Mouse (Mus musculus) midbrain, embryonic 13.5 days (tissue): Measurements from ENCODE around the gene Fam216b. TPM values are rescaled to one million over a fixed set of nuclear protein-coding genes. Genes with fewer than 3 reads are reported as not detected.
A peak's percentile ranks its signal among the peaks of the same experiment; 100 is the strongest.

Source experiments
- ATAC-seq: fragments of 200-750 bp; cut with Nextera tagmentation; 2 replicates; pipeline ENCODE4 v1.8.0; 2017; ENCODE audit warnings: mild to moderate bottlenecking, moderate TSS enrichment, moderate library complexity
- H3K27ac ChIP-seq: fragments of 300-500 bp; sonication (generic); 2 replicates; pipeline ENCODE4 v1.5.1; 2015; ENCODE audit warnings: inconsistent platforms, mild to moderate bottlenecking, moderate library complexity
- H3K27me3 ChIP-seq: fragments of 300-500 bp; sonication (generic); 2 replicates; pipeline ENCODE4 v1.6.1; 2015; ENCODE audit warnings: mild to moderate bottlenecking, inconsistent platforms
- H3K36me3 ChIP-seq: fragments of 300-500 bp; sonication (generic); 2 replicates; pipeline ENCODE4 v1.6.1; 2015; ENCODE audit warnings: mild to moderate bottlenecking, inconsistent platforms
- H3K4me1 ChIP-seq: fragments of 300-500 bp; sonication (generic); replicated peaks from 2 replicates; pipeline ENCODE4 v1.6.1; 2015; ENCODE audit warnings: inconsistent platforms
- H3K4me2 ChIP-seq: fragments of 300-500 bp; sonication (generic); replicated peaks from 2 replicates; pipeline ENCODE4 v1.6.1; 2015; ENCODE audit warnings: moderate library complexity, mild to moderate bottlenecking, inconsistent platforms
- H3K4me3 ChIP-seq: fragments of 300-500 bp; sonication (generic); replicated peaks from 2 replicates; pipeline ENCODE4 v1.5.1; 2015; ENCODE audit warnings: mild to moderate bottlenecking, inconsistent platforms
- H3K9ac ChIP-seq: fragments of 300-500 bp; sonication (generic); replicated peaks from 2 replicates; pipeline ENCODE4 v1.6.1; 2015; ENCODE audit warnings: mild to moderate bottlenecking, inconsistent platforms
- H3K9me3 ChIP-seq: fragments of 300-500 bp; sonication (generic); 2 replicates; pipeline ENCODE4 v1.6.1; 2016; ENCODE audit warnings: mild to moderate bottlenecking, inconsistent platforms
- WGBS: fragments of 180-500 bp; shearing (Covaris S2); methylation state at CpG from one replicate; pipeline ENCODE4 v1.1.7; 2015; 5-methylcytosine and 5-hydroxymethylcytosine counted together
- polyA plus RNA-seq: library from polyadenylated mRNA; unstranded; fragments of >200 nt; fragmentation: Nextera tagmentation; extraction: Ambion mirVana; gene quantifications from 2 replicates; pipeline ENCODE4 v1.2.1, GENCODE M21; 2015

Fam216b gene
- polyA plus RNA-seq, 1 experiment from 2014 or later, result not detected

- H3K9ac ChIP-seq, result no peak overlapping the region
- 87% methylated on average over 6 of the region's 6 CpGs for WGBS
- ATAC-seq, result no peak
- no peak overlapping the region for H3K4me2 ChIP-seq
- H3K27ac ChIP-seq, result no peak overlapping the region
- no peaks in the 10 kb centered on the region for H3K4me1 ChIP-seq
- no peaks in the 10 kb centered on the region for H3K27me3 ChIP-seq
- no peaks in the 10 kb centered on the region for H3K9me3 ChIP-seq
- no peaks in the 10 kb centered on the region for H3K36me3 ChIP-seq
- no peak overlapping the region for H3K4me3 ChIP-seq
Observed at GRCm38 (mm10) chr14:78040643-78041042, 48.2 kb downstream of the Fam216b start.

- Histone ChIP-seq H3K27ac (no peak overlapping the region), H3K27me3 (no peaks in the 10 kb centered on the region), H3K9ac (no peak overlapping the region), H3K9me3 (no peaks in the 10 kb centered on the region), H3K4me1 (no peaks in the 10 kb centered on the region), H3K4me2 (no peak overlapping the region), H3K36me3 (no peaks in the 10 kb centered on the region), H3K4me3 (no peak overlapping the region)
- 0 out of 2 replicates have a peak, but pooled peaks have one; percentile 37 for ATAC-seq
- WGBS, result 65% methylated on average over 8 of the region's 8 CpGs
Observed at GRCm38 (mm10) chr14:78038876-78039275, 49.9 kb downstream of the Fam216b start.

Other genes starting within 250 kb of the Fam216b start
- 76.3 and 83.2 TPM in 2 replicates for gene Dnajc15, start 213.9 kb downstream of the Fam216b start, polyA plus RNA-seq
- 0.17 and 0.31 TPM in 2 replicates for gene Epsti1, start 184.8 kb downstream of the Fam216b start, polyA plus RNA-seq
- 0.09 TPM in 2 replicates for gene Tnfsf11, start 219.0 kb upstream of the Fam216b start, polyA plus RNA-seq